Mouse (Mus musculus): Measurements from ENCODE around the gene Ear1.
"Not testable (repeated sequence)": the region's sequence is repeated elsewhere in the genome, so short reads cannot be mapped to it uniquely, and the experiment has no call there.

Gene Ear1

DNA sequence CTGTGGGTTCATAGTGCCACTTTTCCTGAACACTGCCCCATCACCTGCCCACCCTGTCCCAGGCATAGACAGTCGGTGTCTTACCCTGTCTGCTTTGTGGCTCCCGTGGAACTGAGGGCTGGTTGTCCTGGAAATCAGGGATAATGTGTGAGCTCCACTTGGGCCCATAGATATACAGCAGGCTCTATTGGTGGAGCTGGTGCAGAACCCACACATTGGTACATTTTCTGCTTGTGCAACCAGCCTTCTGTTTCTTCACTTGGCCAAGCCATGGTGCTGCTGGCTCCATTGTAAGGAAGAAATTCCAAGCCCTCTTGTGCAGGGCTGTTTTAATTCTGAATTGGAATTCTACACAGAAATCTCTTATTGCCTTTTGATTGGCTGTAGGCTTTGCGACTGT, at the start of gene Ear1:
Ear1 (minus strand) TSS at position 101 of the 400 bp plus-strand sequence.
- DNase-seq, result not testable (repeated sequence)

- peak; percentile 66 for DNase-seq
These were observed 49.5 kb upstream of the Ear1 start, which contains the start of gene Gm8113 for GRCm38 (mm10) chr14:43924688-43925403. Gene Gm8113, plus strand, starts transcription at chr14:43925390.

GRCm38 (mm10) chr14:43923459-43923858, 48.1 kb upstream of the Ear1 start, which contains the start of gene Ear10:
Gene Ear10, minus strand, starts transcription at chr14:43923559.
- DNase-seq, result not testable (repeated sequence)

DNA sequence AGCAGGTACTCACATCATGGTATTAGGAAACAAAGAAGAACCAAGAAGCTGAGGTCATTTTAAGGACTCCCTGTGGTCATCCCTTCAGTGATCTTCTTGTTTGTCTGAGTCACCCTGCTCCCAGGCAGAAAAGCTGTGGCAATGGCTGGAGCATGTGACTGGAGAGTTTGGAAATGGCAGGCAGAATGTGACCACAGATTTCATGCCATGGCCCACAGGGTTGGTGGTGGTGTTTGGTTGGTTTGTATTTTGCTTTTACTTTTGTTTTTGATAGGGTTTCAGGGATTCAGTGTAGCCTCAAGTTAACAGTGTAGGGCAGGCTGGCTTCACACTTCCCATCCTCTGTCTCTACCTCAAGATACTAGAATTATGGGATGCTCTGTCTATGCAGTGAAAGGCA, 42.9 kb upstream of the Ear1 start:
- not testable (repeated sequence) for DNase-seq

- DNase-seq, result not testable (repeated sequence)
These were observed 23.3 kb upstream of the Ear1 start for GRCm38 (mm10) chr14:43898577-43898976.

GRCm38 (mm10) chr14:43895357-43895756, 20.0 kb upstream of the Ear1 start:
- DNase-seq, result not testable (repeated sequence)

GRCm38 (mm10) chr14:43891288-43891687, 16.0 kb upstream of the Ear1 start:
- not testable (repeated sequence) for DNase-seq

DNA sequence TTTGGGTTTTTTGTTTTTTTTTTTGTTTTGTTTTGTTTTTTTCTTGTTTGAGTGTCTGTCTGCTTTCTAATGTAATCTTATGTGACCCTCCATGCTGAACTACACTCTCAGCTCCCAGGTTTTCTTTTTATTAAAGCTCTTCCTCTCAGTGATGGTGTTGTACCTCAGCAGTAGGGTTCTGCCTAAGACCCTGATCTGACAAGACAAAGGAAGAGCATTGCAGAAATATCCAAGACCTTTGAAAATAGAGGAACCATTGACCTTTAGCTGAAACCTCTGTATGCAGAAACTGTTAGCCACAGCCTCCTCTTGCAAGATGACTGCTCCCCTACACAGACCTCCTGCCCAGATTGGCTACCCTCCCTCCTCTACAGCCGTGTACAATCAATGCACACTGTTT, 10.9 kb upstream of the Ear1 start:
- not testable (repeated sequence) for DNase-seq

DNA sequence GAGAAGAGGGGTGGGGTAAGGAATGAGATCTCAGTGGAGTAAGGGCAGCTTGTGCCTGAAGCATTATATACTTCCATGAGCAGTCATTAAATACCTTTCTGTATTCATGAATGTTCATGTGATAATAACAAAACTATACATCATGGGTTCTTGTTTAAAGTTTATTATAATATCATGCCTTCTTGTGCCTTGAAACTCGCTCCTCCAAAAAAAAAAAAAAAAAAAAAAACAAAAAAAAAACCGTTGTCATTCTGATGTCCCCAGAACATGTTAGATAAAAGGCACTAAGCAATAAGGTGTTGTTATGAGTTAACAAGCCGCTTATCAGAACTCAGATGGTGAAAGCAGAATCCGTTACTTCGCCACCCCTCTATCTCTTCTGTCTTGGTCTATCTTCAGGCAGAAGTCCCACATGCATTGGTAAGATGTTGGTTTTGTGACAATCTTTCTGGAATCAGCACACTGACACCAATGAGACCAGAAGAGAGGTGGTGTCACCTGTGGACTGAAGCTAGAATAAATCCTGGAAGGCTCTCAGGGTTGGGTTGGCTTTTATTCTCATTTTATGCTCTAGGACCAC, 4.7 kb upstream of the Ear1 start:
- not testable (repeated sequence) for DNase-seq

GRCm38 (mm10) chr14:43877789-43878188, 2.5 kb upstream of the Ear1 start:
- not testable (repeated sequence) for DNase-seq

GRCm38 (mm10) chr14:43874862-43875261, 455 bp downstream of the Ear1 start:
- not testable (repeated sequence) for DNase-seq

GRCm38 (mm10) chr14:43860522-43860921, 14.8 kb downstream of the Ear1 start:
- peak; percentile 7 for DNase-seq

GRCm38 (mm10) chr14:43859465-43859864, 15.9 kb downstream of the Ear1 start:
- peak; percentile 1 for DNase-seq

GRCm38 (mm10) chr14:43843949-43844573, 31.3 kb downstream of the Ear1 start:
- not testable (repeated sequence) for DNase-seq

DNA sequence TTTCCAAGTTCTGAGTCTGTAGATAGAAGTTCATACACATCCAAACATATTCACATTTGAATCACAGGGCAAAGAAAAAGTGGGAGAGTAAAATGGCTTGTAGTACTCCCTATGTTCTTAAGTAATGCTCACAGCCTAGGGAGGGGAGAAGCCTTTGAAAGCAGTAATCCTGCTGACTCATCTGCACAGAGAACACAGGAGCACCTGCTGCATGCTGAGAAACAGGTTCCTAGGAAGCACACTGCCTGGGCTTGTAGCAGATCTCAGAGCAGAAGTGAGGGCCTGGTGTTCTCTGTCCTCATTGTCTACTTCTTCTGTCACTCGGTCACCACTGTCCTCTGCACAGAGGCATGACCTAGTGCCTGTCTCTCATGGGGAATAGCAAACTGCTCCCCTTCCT, 34.3 kb downstream of the Ear1 start:
- DNase-seq, result not testable (repeated sequence)

GRCm38 (mm10) chr14:43835366-43835765, 40.0 kb downstream of the Ear1 start:
- DNase-seq, result not testable (repeated sequence)

GRCm38 (mm10) chr14:43830385-43830784, 44.9 kb downstream of the Ear1 start:
- not testable (repeated sequence) for DNase-seq

- not testable (repeated sequence) for DNase-seq
These were observed 51.1 kb downstream of the Ear1 start for GRCm38 (mm10) chr14:43824176-43824575.

GRCm38 (mm10) chr14:43821869-43822268, 53.4 kb downstream of the Ear1 start:
- DNase-seq, result not testable (repeated sequence)

DNA sequence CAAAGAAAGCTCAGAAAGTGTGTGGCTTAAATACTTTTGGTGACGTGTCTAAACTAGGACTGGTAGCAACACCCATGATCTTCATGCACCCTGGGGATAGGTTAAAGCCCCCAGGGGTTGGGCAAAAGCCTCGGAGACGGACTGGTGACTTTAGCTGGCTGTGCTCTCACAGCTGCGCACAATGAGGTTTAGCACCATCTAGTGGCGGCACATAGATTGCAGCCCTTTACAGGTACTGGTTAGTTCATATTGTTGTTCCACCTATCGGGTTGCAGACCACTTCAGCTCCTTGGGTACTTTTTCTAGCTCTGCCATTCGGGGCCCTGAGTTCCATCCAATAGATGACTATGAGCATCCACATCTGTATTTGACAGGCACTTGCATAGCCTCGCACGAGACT, 62.9 kb downstream of the Ear1 start:
- DNase-seq, result peak; percentile 8

- not testable (repeated sequence) for DNase-seq
These were observed 67.2 kb downstream of the Ear1 start for GRCm38 (mm10) chr14:43808142-43808541.

- DNase-seq, result not testable (repeated sequence)
These were observed 70.9 kb downstream of the Ear1 start for GRCm38 (mm10) chr14:43804435-43804834.

DNA sequence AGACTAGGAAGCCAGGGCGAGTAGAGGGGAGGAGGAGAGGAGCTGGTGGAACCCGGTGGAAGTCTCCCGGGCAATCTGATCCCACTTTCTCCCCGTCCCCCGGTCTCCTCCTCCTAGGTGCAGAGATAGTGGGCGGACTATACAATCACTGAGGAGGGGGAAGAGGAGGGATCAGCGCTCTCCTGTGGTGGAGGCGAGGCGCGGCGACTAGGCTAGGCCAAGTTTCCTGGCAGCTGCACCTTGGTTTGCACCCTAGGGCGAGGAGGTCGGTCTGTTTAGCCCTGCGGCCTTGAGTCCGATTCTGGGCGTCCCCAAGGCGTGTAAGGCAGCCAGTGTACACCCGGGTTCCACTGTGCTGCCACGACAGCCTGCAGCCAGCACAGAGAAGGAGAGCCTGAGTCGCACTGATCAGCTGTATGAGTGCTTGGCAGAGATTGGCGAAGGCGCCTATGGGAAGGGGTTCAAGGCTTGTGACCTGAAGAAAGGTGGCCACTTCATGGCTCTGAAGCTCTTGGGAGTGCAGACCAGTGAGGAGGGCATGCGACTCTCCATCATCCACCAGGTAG, 78.3 kb downstream of the Ear1 start:
- DNase-seq, result not testable (repeated sequence)
